Mouse (Mus musculus): Measurements from ENCODE around the gene Vmn2r40. TPM values are rescaled to one million over a fixed set of nuclear protein-coding genes. Genes with fewer than 3 reads are reported as not detected.
"Not testable (repeated sequence)": the region's sequence is repeated elsewhere in the genome, so short reads cannot be mapped to it uniquely, and the experiment has no call there.

Gene Vmn2r40
- total RNA-seq (2021), result not detected
- long read RNA-seq, experiment 1, result 0 reads
- long read RNA-seq, experiment 2, result 0 reads

DNA sequence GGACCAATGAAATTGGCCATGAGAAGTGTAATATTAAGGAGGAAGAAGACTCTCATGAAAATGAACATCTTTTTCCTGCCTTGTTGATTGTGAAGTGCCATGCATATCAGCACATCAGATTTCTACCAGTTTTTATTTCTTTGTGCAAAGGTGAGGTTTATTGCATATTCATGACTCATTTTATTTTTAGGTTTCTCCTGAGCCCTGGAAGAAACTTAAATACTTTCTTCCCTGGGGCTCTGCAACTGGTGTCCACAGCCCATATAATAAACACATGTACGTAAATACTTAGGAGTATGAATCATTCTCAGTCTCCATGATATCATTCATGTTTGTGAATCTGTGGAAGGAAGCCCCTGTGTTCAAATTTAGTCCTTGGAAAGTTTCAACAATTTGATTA, at the start of gene Vmn2r40:
TSS of gene Vmn2r40 (minus strand) at position 101 of the 400 bp plus-strand sequence.
- DNase-seq; intact Hi-C loops (cut with DNase I; ENCODE audit: low total_unique reads): not testable (repeated sequence)

Other genes with a start within 250 kb of the Vmn2r40 start
- gene Vmn2r39, start 99.4 kb upstream of the Vmn2r40 start, total RNA-seq (2021), result not detected
- gene Vmn2r38, start 166.4 kb upstream of the Vmn2r40 start, total RNA-seq (2021), result not detected